Mouse (Mus musculus) CH12.LX (cell line): ENCODE results near the gene Ebf3. TPM values are rescaled to one million over a fixed set of nuclear protein-coding genes. Genes with fewer than 3 reads are reported as not detected.

Experiments
- DNase-seq: peaks from one replicate; pipeline ENCODE4 v3.0.0-alpha.2; 2013; ENCODE audit errors: extremely low read depth
- H3K27ac ChIP-seq: 2 replicates; pipeline ENCODE4 v1.5.1; 2012; ENCODE audit warnings: low read depth, mild to moderate bottlenecking, control low read depth, moderate library complexity; ENCODE audit not compliant: insufficient read depth
- H3K27me3 ChIP-seq: replicated peaks from 2 replicates; pipeline ENCODE3; 2012; ENCODE audit warnings: inconsistent platforms
- H3K36me3 ChIP-seq, 2 experiments: replicated peaks in 1 of 2; 2 replicates each; pipeline versions ENCODE3 to v1.6.1; 2012; ENCODE audit warnings: inconsistent platforms in 1 of 2, low read length in 1 of 2, mild to moderate bottlenecking in 1 of 2, mixed read lengths in 1 of 2, moderate library complexity in 1 of 2; ENCODE audit not compliant: control insufficient read depth in 1 of 2, insufficient read depth in 1 of 2
- H3K4me1 ChIP-seq, 2 experiments: 2 replicates each; pipeline ENCODE4 v1.6.1; 2012; ENCODE audit warnings: inconsistent platforms in 1 of 2, moderate library complexity in 1 of 2; ENCODE audit not compliant: insufficient read depth in 2 of 2, control insufficient read depth in 1 of 2
- H3K4me2 ChIP-seq: 2 replicates; pipeline ENCODE4 v1.6.1; 2012; ENCODE audit warnings: low read depth, mild to moderate bottlenecking, control low read depth; ENCODE audit not compliant: poor library complexity, insufficient read depth, severe bottlenecking
- H3K4me3 ChIP-seq, 3 experiments: fragments of 150-350 bp in 1 of 3; sonication (generic) in 1 of 3; replicated peaks in 1 of 3; 2 replicates each; pipeline versions ENCODE3 to v1.5.1; 2011 to 2012; ENCODE audit warnings: low read depth in 2 of 3, low read length in 2 of 3, mild to moderate bottlenecking in 2 of 3, moderate library complexity in 2 of 3, control low read depth in 1 of 3, improper control_type of control experiment in 1 of 3, inconsistent platforms in 1 of 3, mixed read lengths in 1 of 3; ENCODE audit not compliant: poor library complexity in 1 of 3
- H3K79me2 ChIP-seq: replicated peaks from 2 replicates; pipeline ENCODE4 v1.6.1; 2012; ENCODE audit warnings: mild to moderate bottlenecking, moderate library complexity; ENCODE audit not compliant: control insufficient read depth, poor library complexity, insufficient read depth, severe bottlenecking; ENCODE audit errors: extremely low read depth
- H3K9ac ChIP-seq: 2 replicates; pipeline ENCODE4 v1.6.1; 2012; ENCODE audit warnings: low read depth, mild to moderate bottlenecking, control low read depth, moderate library complexity; ENCODE audit not compliant: insufficient read depth
- H3K9me3 ChIP-seq: replicated peaks from 2 replicates; pipeline ENCODE3; 2012; ENCODE audit warnings: low read length, inconsistent platforms, mixed read lengths
- BHLHE40 ChIP-seq: IDR thresholded peaks from 2 replicates; pipeline ENCODE4 v1.6.1; 2011; ENCODE audit warnings: mild to moderate bottlenecking, low read depth, low read length, improper control_type of control experiment
- E2F4 ChIP-seq: IDR thresholded peaks from 2 replicates; pipeline ENCODE4 v1.6.1; 2011; ENCODE audit warnings: low read depth, low read length, improper control_type of control experiment; ENCODE audit not compliant: insufficient replicate concordance
- JUN ChIP-seq: IDR thresholded peaks from 2 replicates; pipeline ENCODE4 v1.6.1; 2011; ENCODE audit warnings: low read depth, mild to moderate bottlenecking, low read length, improper control_type of control experiment, moderate library complexity; ENCODE audit not compliant: insufficient read depth
- MAFK ChIP-seq: IDR thresholded peaks from 2 replicates; pipeline ENCODE4 v1.6.1; 2011; ENCODE audit warnings: low read length, improper control_type of control experiment; ENCODE audit not compliant: insufficient replicate concordance
- MAX ChIP-seq: IDR thresholded peaks from 2 replicates; pipeline ENCODE4 v1.6.1; 2011; ENCODE audit warnings: low read length, improper control_type of control experiment
- MXI1 ChIP-seq: IDR thresholded peaks from 2 replicates; pipeline ENCODE4 v1.6.1; 2011; ENCODE audit warnings: mild to moderate bottlenecking, low read depth, low read length, improper control_type of control experiment
- ZC3H11A ChIP-seq: IDR thresholded peaks from 2 replicates; pipeline ENCODE4 v1.6.1; 2012; ENCODE audit warnings: low read depth, mild to moderate bottlenecking, inconsistent platforms, low read length, improper control_type of control experiment
- ZKSCAN1 ChIP-seq: IDR thresholded peaks from 2 replicates; pipeline ENCODE4 v1.6.1; 2012; ENCODE audit warnings: low read depth, inconsistent platforms, low read length, improper control_type of control experiment, borderline replicate concordance
- ZMIZ1 ChIP-seq: IDR thresholded peaks from 2 replicates; pipeline ENCODE4 v1.6.1; 2012; ENCODE audit warnings: low read depth, mild to moderate bottlenecking, inconsistent platforms, low read length, improper control_type of control experiment
- ZNF384 ChIP-seq: IDR thresholded peaks from 2 replicates; pipeline ENCODE4 v1.6.1; 2012; ENCODE audit warnings: low read depth, low read length, improper control_type of control experiment, inconsistent platforms
- dilution Hi-C: fragments of 300-500 bp; cut with MboI; formaldehyde crosslinking; loops from 2 replicates; pipeline ENCODE4 v1.14.3; 2020; ENCODE audit warnings: low sequenced_read_pairs; ENCODE audit not compliant: extremely low pct_unique_long_range_greater_than_20kb, extremely low pct_ligation_motif_present
- in situ Hi-C: fragments of 300-500 bp; cut with MboI; formaldehyde crosslinking; loops from 3 replicates; pipeline ENCODE4 v1.14.3; 2019; ENCODE audit warnings: low sequenced_read_pairs, low pct_ligation_motif_present, low pct_unique_long_range_greater_than_20kb, mixed read lengths
- polyA plus RNA-seq: library from polyadenylated mRNA; unstranded; fragments of >175 nt; gene quantifications from 2 replicates; pipeline ENCODE4 v1.2.1, GENCODE M21; 2012; ENCODE audit warnings: low read depth; ENCODE audit not compliant: insufficient read length
- total RNA-seq, 2 experiments: library from RNA; depleted of rRNA; stranded (reverse); fragments of 300-350 nt in 1 of 2; fragments of >200 nt in 1 of 2; gene quantifications; 2 replicates each; pipeline ENCODE4 v1.2.3; 2012 to 2014

Gene Ebf3
- total and polyA plus RNA-seq, 3 experiments = 0.10 to 0.89 TPM; not detected in 1

DNA sequence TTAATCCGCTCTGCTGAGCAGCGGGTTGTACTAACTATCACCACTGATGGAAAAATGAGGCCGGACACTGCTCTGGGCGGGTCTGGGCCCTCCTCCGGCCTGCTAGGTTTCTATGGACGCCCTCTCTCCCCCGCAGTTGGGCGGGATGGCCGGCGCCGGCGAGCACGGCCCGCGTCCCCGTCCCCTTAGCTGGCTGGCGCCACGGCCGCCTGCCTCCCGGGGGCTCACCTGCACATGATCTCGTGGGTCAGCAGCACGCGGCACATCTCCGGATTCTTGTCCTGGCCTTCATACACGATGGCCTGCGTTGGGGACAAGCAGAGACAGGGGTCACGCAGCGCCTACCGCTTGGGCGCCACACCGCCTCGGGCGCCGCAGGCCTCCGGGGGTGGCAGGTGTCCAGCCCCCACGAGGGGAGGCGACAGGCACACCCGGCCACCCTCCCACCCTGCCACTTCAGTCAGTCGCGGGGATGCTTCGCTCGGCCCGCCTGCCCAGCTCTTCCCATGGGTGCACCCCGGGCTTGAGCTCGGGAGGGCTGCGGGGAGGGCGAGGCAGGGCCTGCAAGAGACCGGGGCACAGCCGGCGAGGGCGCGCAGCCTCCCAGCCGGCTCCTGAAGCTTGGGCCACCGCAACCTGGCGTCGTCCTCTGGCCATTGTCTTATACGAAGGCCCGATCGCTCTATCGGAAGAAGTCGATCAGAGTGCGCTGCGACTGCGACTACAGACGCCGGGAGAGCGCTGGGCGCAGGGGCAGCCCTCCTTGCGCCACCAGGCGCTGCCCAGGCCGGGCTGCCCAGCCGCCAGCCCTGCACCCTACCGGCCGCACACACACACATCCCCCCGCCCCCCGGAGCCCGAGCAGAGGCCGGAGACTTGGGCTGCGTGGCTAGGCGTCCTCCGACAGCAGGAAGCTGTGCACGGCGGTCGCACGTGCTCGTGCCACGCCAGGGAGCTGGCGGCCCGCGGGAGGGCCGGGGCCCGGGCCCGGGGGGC is 4.9 kb downstream of the Ebf3 start:
- TF ChIP-seq BHLHE40 (peak; percentile 75), ZMIZ1 (no peak), E2F4 (no peak), MXI1 (no peak), ZNF384 (no peak)
- no peak overlapping the region for H3K27ac ChIP-seq
- no peak for DNase-seq
- H3K36me3 ChIP-seq = no peaks in the 10 kb centered on the region
- dilution Hi-C loops = no loop called here
- peaks cover 2% of the 10 kb centered on the region for H3K27me3 ChIP-seq
- peak overlapping the region; percentile 59 for H3K9ac ChIP-seq
- H3K9me3 ChIP-seq = peaks cover 22% of the 10 kb centered on the region
- peak overlapping the region in 1 of 3 experiments; percentile 60 for H3K4me3 ChIP-seq
- peaks cover 0 to 9% of the 10 kb centered on the region in 2 experiments; a peak in 2 of 4 replicates for H3K4me1 ChIP-seq
- in situ Hi-C loops = no loop called here
- H3K4me2 ChIP-seq = peak overlapping the region; percentile 84
- no peaks in the 10 kb centered on the region for H3K79me2 ChIP-seq

DNA sequence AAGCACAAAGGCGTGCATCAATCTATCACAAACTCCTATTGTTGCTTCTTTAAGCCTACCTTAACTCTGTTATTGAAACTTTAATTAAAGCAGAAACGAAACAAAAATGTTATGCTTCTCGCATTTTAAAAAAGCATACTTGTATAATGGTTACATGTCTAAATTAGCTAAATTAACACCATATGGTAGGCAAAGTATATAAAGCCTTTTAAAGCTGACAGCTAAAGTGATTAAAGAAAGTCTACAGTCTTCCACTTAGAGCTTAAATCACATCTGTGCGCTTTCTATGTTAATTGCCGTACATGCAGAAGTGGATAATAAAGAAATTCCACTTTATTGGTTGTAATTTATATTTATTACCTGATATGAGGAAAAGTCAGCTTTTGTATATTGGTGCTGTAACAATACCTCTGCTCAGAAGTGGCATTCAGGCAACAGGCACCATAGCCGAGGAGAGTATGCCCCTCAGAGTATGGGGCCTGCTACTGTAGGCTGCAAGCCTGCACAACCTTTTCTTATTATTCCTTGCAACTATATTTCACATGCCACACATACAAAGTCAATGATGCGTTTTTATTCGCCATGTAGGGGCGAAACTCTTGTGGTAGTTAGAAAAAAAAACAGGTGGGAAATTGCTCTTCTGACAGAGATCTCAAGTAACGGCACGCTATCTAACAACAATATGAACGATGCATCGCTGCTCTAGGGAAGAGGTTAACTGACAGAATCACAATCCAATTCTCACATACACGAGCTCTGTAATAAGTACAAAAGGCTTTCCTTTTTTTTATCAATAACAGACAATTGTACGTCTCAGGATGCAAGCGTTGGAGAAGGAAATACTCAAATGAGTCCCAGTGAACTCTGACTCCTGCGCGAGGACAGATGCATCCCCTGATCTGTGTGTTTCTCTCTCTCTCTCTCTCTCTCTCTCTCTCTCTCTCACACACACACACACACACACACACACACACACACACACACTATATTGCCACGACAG is 5.9 kb downstream of the Ebf3 start:
- H3K27me3 ChIP-seq = peaks cover 5% of the 10 kb centered on the region
- in situ Hi-C loops = no loop called here
- H3K4me2 ChIP-seq = no peak overlapping the region

DNA sequence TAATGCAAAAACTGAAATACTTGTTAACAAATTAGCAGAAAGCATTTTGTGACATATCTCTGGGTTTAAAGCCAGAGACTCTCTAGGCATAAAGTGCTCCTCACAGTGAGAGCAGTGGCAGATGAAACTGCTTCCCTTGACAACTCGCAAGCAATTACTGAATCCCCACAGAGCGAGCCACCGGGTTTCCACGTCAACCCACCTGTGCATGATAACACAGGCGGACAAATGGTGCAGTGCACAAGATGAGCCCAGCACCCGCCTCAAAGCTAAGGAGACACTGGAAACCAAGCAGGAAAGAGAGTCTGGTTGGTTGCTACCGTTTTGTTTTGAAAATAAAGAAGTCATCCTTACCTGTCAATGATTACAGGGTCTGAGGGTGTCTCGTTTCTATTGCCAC is 7.1 kb downstream of the Ebf3 start:
- Histone ChIP-seq H3K4me1 (peaks cover 3 to 9% of the 10 kb centered on the region in 2 experiments), H3K4me2 (no peak overlapping the region), H3K4me3 (no peak overlapping the region), H3K9ac (no peak overlapping the region), H3K27ac (no peak overlapping the region), H3K27me3 (peaks cover 5% of the 10 kb centered on the region), H3K9me3 (peaks cover 5% of the 10 kb centered on the region), H3K79me2 (no peaks in the 10 kb centered on the region), H3K36me3 (no peaks in the 10 kb centered on the region)
- dilution Hi-C loops = no loop called here
- in situ Hi-C loops = no loop called here
- DNase-seq = no peak
- TF ChIP-seq ZC3H11A = no peak
- no peak for TF ChIP-seq ZKSCAN1
- no peak for TF ChIP-seq E2F4
- no peak for TF ChIP-seq JUN

More for the DNA sequence above, 5.9 kb downstream of the Ebf3 start:
- TF ChIP-seq MAFK (no peak), MAX (no peak), MXI1 (no peak)
- no peak overlapping the region for H3K27ac ChIP-seq
- dilution Hi-C loops = no loop called here
- H3K9ac ChIP-seq = no peak overlapping the region
- H3K4me3 ChIP-seq = no peak overlapping the region
- peaks cover 13% of the 10 kb centered on the region for H3K9me3 ChIP-seq
- DNase-seq = no peak
- H3K36me3 ChIP-seq = no peaks in the 10 kb centered on the region
- no peaks in the 10 kb centered on the region for H3K79me2 ChIP-seq
- peaks cover 3 to 9% of the 10 kb centered on the region in 2 experiments for H3K4me1 ChIP-seq
